In the genomic region with DNA sequence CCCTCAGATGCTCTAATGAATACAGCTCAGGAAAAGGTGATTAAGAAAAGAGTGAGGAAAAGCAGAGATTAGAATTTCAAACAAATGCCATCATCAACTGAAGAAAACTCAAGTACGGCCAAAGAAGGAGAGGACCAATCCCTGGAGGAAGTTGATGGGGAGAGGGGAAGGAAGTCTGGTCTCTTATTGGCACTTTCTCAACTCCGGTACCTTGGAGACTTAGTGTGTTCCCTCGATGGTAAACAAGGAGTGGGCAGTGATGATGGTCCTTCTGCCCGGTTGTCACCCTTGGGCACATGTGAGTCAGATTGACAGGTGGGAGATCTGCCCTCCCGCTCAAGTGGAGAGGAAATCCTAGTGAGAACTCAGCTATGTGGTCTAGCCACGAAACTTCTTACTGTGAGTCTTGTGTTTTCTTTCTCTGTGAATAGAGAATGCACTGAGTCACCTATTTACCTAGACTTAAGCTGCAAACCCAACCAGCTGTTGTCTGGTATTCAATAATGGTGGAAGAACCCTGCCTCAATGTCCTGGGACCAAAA, we compare ENCODE assay signal across 23 mouse cellular contexts. TPM values are rescaled to one million over a fixed set of nuclear protein-coding genes. Genes with fewer than 3 reads are reported as not detected.
DNase-seq lines count a peak whose midpoint lies in the region; ATAC-seq lines count a peak whose summit lies in the region.
"Had no signal": no experiment of that assay in that cellular context is flagged by ENCODE, and none has a peak within 500 bp of the region (broad histone marks: within the 10 kb centered on the region; RNA-seq: fewer than 3 reads in every experiment).

No protein-coding gene starts in this region.

- no peak overlapping the region for H3K9ac ChIP-seq in heart, embryonic 16.5 days (ENCODE audit: low read length)
- H3K9ac ChIP-seq in heart, embryonic 11.5 days (ENCODE audit: low read depth, low read length): no peak overlapping the region
- H3K9ac ChIP-seq in midbrain, embryonic 15.5 days: no peak overlapping the region
- no peak overlapping the region for H3K9ac ChIP-seq in midbrain, embryonic 13.5 days (replicated peaks)
- H3K9ac ChIP-seq in hindbrain, embryonic 11.5 days (ENCODE audit: low read depth, low read length): no peak overlapping the region
- H3K9ac ChIP-seq: embryonic facial prominence, embryonic 13.5 days; forebrain, embryonic 12.5 days; forebrain, postnatal 0 days; hindbrain, embryonic 13.5 days; limb, embryonic 12.5 days; liver, embryonic 15.5 days; neural tube, embryonic 13.5 days had no signal

- H3K4me2 ChIP-seq in heart, embryonic 16.5 days (ENCODE audit: low read depth, low read length): no peak overlapping the region
- no peak overlapping the region for H3K4me2 ChIP-seq in heart, embryonic 11.5 days
- no peak overlapping the region for H3K4me2 ChIP-seq in midbrain, embryonic 15.5 days
- H3K4me2 ChIP-seq in midbrain, embryonic 13.5 days (replicated peaks): no peak overlapping the region
- no peak overlapping the region for H3K4me2 ChIP-seq in hindbrain, embryonic 11.5 days (replicated peaks; ENCODE audit: low read depth, low read length)
- H3K4me2 ChIP-seq: embryonic facial prominence, embryonic 13.5 days; forebrain, embryonic 12.5 days; hindbrain, embryonic 13.5 days; limb, embryonic 12.5 days; liver, embryonic 15.5 days; neural tube, embryonic 13.5 days had no signal

- H3K36me3 ChIP-seq in heart, embryonic 16.5 days (ENCODE audit: control insufficient read depth, insufficient read depth): no peaks in the 10 kb centered on the region
- H3K36me3 ChIP-seq in heart, embryonic 11.5 days (ENCODE audit: control insufficient read depth, insufficient read depth, low read length): no peaks in the 10 kb centered on the region
- H3K36me3 ChIP-seq in midbrain, embryonic 15.5 days (replicated peaks): no peaks in the 10 kb centered on the region
- no peaks in the 10 kb centered on the region for H3K36me3 ChIP-seq in midbrain, embryonic 13.5 days
- H3K36me3 ChIP-seq in hindbrain, embryonic 11.5 days (ENCODE audit: control insufficient read depth, insufficient read depth, low read length): no peaks in the 10 kb centered on the region
- H3K36me3 ChIP-seq: embryonic facial prominence, embryonic 13.5 days; G1E; hindbrain, embryonic 13.5 days; limb, embryonic 12.5 days; liver, embryonic 15.5 days; midbrain, embryonic 10.5 days had no signal

- no peak for DNase-seq in kidney, postnatal 14 days
- DNase-seq in hindbrain, embryonic 11.5 days (ENCODE audit: low spot score): no peak
- DNase-seq: adrenal gland, postnatal 14 days; cerebellum, adult 11-12 months; cerebellum, adult 9-11 months; forebrain, postnatal 0 days; heart, postnatal 14 days; kidney, postnatal 25 days; thymus, postnatal 4 days had no signal

- H3K27ac ChIP-seq in heart, embryonic 16.5 days (ENCODE audit: low read length): 0 out of 2 replicates have a peak overlapping the region, but pooled peaks have one; percentile 35
- H3K27ac ChIP-seq in heart, embryonic 11.5 days (ENCODE audit: low read depth, low read length): no peak overlapping the region
- H3K27ac ChIP-seq in midbrain, embryonic 15.5 days: peak overlapping the region; percentile 9; the same call in 1 of the 2 replicates
- no peak overlapping the region for H3K27ac ChIP-seq in midbrain, embryonic 13.5 days
- H3K27ac ChIP-seq in brown adipose tissue, adult 24 weeks (replicated peaks; ENCODE audit: low read depth, low read length): peak overlapping the region; percentile 70
- H3K27ac ChIP-seq in hindbrain, embryonic 11.5 days (ENCODE audit: low read depth, low read length): no peak overlapping the region
- H3K27ac ChIP-seq: embryonic facial prominence, embryonic 13.5 days; forebrain, embryonic 12.5 days; hindbrain, embryonic 13.5 days; limb, embryonic 12.5 days; liver, embryonic 15.5 days; midbrain, embryonic 10.5 days; neural tube, embryonic 13.5 days had no signal

- H3K4me1 ChIP-seq in heart, embryonic 16.5 days (ENCODE audit: control insufficient read depth, insufficient read depth, low read length): peaks cover 21% of the 10 kb centered on the region
- H3K4me1 ChIP-seq in heart, embryonic 11.5 days (ENCODE audit: control insufficient read depth, insufficient read depth, low read length): peaks cover 13% of the 10 kb centered on the region
- peaks cover 20% of the 10 kb centered on the region for H3K4me1 ChIP-seq in midbrain, embryonic 15.5 days
- peaks cover 35% of the 10 kb centered on the region for H3K4me1 ChIP-seq in midbrain, embryonic 13.5 days (replicated peaks)
- peaks cover 15% of the 10 kb centered on the region for H3K4me1 ChIP-seq in brown adipose tissue, adult 24 weeks (ENCODE audit: control insufficient read depth, insufficient read depth, insufficient read length, low read length)
- H3K4me1 ChIP-seq in hindbrain, embryonic 11.5 days (replicated peaks; ENCODE audit: control insufficient read depth, insufficient read depth, low read length): no peaks in the 10 kb centered on the region

- H3K9me3 ChIP-seq in heart, embryonic 16.5 days (replicated peaks; ENCODE audit: control insufficient read depth, low read length): no peaks in the 10 kb centered on the region
- H3K9me3 ChIP-seq in heart, embryonic 11.5 days (replicated peaks; ENCODE audit: control insufficient read depth, low read length): no peaks in the 10 kb centered on the region
- H3K9me3 ChIP-seq in midbrain, embryonic 15.5 days: no peaks in the 10 kb centered on the region
- no peaks in the 10 kb centered on the region for H3K9me3 ChIP-seq in midbrain, embryonic 13.5 days
- H3K9me3 ChIP-seq in hindbrain, embryonic 11.5 days (ENCODE audit: control insufficient read depth, low read length): no peaks in the 10 kb centered on the region
- H3K9me3 ChIP-seq: embryonic facial prominence, embryonic 13.5 days; forebrain, embryonic 12.5 days; G1E; hindbrain, embryonic 13.5 days; limb, embryonic 12.5 days; liver, embryonic 15.5 days; midbrain, embryonic 10.5 days; neural tube, embryonic 13.5 days had no signal

- no peak overlapping the region for H3K4me3 ChIP-seq in heart, embryonic 16.5 days (ENCODE audit: low read length)
- H3K4me3 ChIP-seq in heart, embryonic 11.5 days (ENCODE audit: low read depth, low read length): no peak overlapping the region
- no peak overlapping the region for H3K4me3 ChIP-seq in midbrain, embryonic 15.5 days
- no peak overlapping the region for H3K4me3 ChIP-seq in midbrain, embryonic 13.5 days (replicated peaks)
- no peak overlapping the region for H3K4me3 ChIP-seq in brown adipose tissue, adult 24 weeks (ENCODE audit: insufficient read depth, low read depth, low read length)
- no peak overlapping the region for H3K4me3 ChIP-seq in hindbrain, embryonic 11.5 days (ENCODE audit: low read depth, low read length)
- H3K4me3 ChIP-seq: embryonic facial prominence, embryonic 13.5 days; forebrain, embryonic 12.5 days; hindbrain, embryonic 13.5 days; limb, embryonic 12.5 days; liver, embryonic 15.5 days; midbrain, embryonic 10.5 days; neural tube, embryonic 13.5 days had no signal

- H3K27me3 ChIP-seq in heart, embryonic 16.5 days (ENCODE audit: control insufficient read depth, insufficient read depth, low read length): no peaks in the 10 kb centered on the region
- H3K27me3 ChIP-seq in heart, embryonic 11.5 days (ENCODE audit: control insufficient read depth, insufficient read depth, low read length): no peaks in the 10 kb centered on the region
- H3K27me3 ChIP-seq in midbrain, embryonic 15.5 days (replicated peaks): no peaks in the 10 kb centered on the region
- peaks cover 45% of the 10 kb centered on the region for H3K27me3 ChIP-seq in midbrain, embryonic 13.5 days
- no peaks in the 10 kb centered on the region for H3K27me3 ChIP-seq in hindbrain, embryonic 11.5 days (ENCODE audit: control insufficient read depth, insufficient read depth, low read length)
- H3K27me3 ChIP-seq: embryonic facial prominence, embryonic 13.5 days; forebrain, embryonic 12.5 days; limb, embryonic 12.5 days; liver, embryonic 15.5 days; neural tube, embryonic 13.5 days had no signal

- no peak for ATAC-seq in heart, embryonic 16.5 days (replicated peaks; ENCODE audit: extremely low read depth, insufficient read depth, low FRiP score)
- ATAC-seq in heart, embryonic 11.5 days (replicated peaks; ENCODE audit: insufficient number of reproducible peaks, low FRiP score, low TSS enrichment): no peak
- no peak for ATAC-seq in midbrain, embryonic 15.5 days (replicated peaks)
- ATAC-seq in midbrain, embryonic 13.5 days: no peak
- ATAC-seq in hindbrain, embryonic 11.5 days (ENCODE audit: low FRiP score): no peak
- ATAC-seq: forebrain, postnatal 0 days; intestine, postnatal 0 days had no signal

- 52% methylated on average over 6 of the region's 6 CpGs for WGBS in heart, embryonic 16.5 days
- 58% methylated on average over 6 of the region's 6 CpGs for WGBS in heart, embryonic 11.5 days (ENCODE audit: insufficient replicate concordance)
- WGBS in midbrain, embryonic 15.5 days: 87% methylated on average over 6 of the region's 6 CpGs
- WGBS in midbrain, embryonic 13.5 days: 82% methylated on average over 6 of the region's 6 CpGs
- 75% methylated on average over 6 of the region's 6 CpGs for WGBS in hindbrain, embryonic 11.5 days

RNA-seq across cellular contexts. Expression of a gene that starts 35.1 kb away (rescaled TPM):
- 41.8 and 49.1 TPM in 2 replicates for polyA plus RNA-seq in heart, embryonic 16.5 days (2015; fragmentation: Nextera tagmentation; extraction: Ambion mirVana)
- 45.9 and 46.4 TPM in 2 replicates for polyA plus RNA-seq in heart, embryonic 11.5 days (2014; fragmentation: Nextera tagmentation; extraction: Ambion mirVana)
- polyA plus RNA-seq in midbrain, embryonic 15.5 days (2015; fragmentation: Nextera tagmentation; extraction: Ambion mirVana): 30.9 and 32.4 TPM in 2 replicates
- 36.0 and 40.0 TPM in 2 replicates for polyA plus RNA-seq in midbrain, embryonic 13.5 days (2015; fragmentation: Nextera tagmentation; extraction: Ambion mirVana)
- 14.5 and 17.8 TPM in 2 replicates for polyA plus RNA-seq in brown adipose tissue, adult 24 weeks (2012; ENCODE audit: insufficient read depth, insufficient read length, missing spikeins)
- polyA plus RNA-seq in hindbrain, embryonic 11.5 days (2014; fragmentation: Nextera tagmentation; extraction: Ambion mirVana): 56.0 and 65.7 TPM in 2 replicates

RNA-seq across cellular contexts. Expression of a gene that starts 50.3 kb away (rescaled TPM):
- 39.6 and 45.5 TPM in 2 replicates for polyA plus RNA-seq in heart, embryonic 16.5 days (2015; fragmentation: Nextera tagmentation; extraction: Ambion mirVana)
- 44.0 and 47.1 TPM in 2 replicates for polyA plus RNA-seq in heart, embryonic 11.5 days (2014; fragmentation: Nextera tagmentation; extraction: Ambion mirVana)
- polyA plus RNA-seq in midbrain, embryonic 15.5 days (2015; fragmentation: Nextera tagmentation; extraction: Ambion mirVana): 78.6 and 85.6 TPM in 2 replicates
- polyA plus RNA-seq in midbrain, embryonic 13.5 days (2015; fragmentation: Nextera tagmentation; extraction: Ambion mirVana): 70.0 and 73.0 TPM in 2 replicates
- 18.1 and 19.4 TPM in 2 replicates for polyA plus RNA-seq in brown adipose tissue, adult 24 weeks (2012; ENCODE audit: insufficient read depth, insufficient read length, missing spikeins)
- polyA plus RNA-seq in hindbrain, embryonic 11.5 days (2014; fragmentation: Nextera tagmentation; extraction: Ambion mirVana): 69.3 and 74.3 TPM in 2 replicates

Comparison
In these comparisons a context has a peak if more than half of its experiments do, and no peak if none do; other contexts are left out.
1. H3K27ac ChIP-seq: peak in heart, embryonic 16.5 days (single experiment), midbrain, embryonic 15.5 days (single experiment) and brown adipose tissue, adult 24 weeks (single experiment); none in heart, embryonic 11.5 days (single experiment), midbrain, embryonic 13.5 days (single experiment) and hindbrain, embryonic 11.5 days (single experiment).